Mouse (Mus musculus) lung, postnatal 0 days (tissue): Measurements from ENCODE around the gene 1700001C19Rik.

Experiments
- CTCF ChIP-seq: IDR thresholded peaks from 2 replicates; pipeline ENCODE4 v1.5.1; 2016; ENCODE audit warnings: antibody characterized with exemption, mild to moderate bottlenecking
- EP300 ChIP-seq: IDR thresholded peaks from 2 replicates; pipeline ENCODE4 v1.6.1; 2016; ENCODE audit warnings: antibody characterized with exemption, mild to moderate bottlenecking, control low read depth

GRCm38 (mm10) chr17:47485791-47486190 is 48.6 kb upstream of the 1700001C19Rik start:
- TF ChIP-seq CTCF: no peak
- TF ChIP-seq EP300: no peak
